Mouse (Mus musculus) limb, embryonic 14.5 days (tissue): ENCODE measurements at regions not wholly inside any gene's neighbourhood (a gene's known extent, or its start where the extent isn't known, plus 50 kb on each side); places are given as distances from the start of the nearest gene placed in this dataset.

ENCODE experiments used
- ATAC-seq: fragments of 200-750 bp; cut with Nextera tagmentation; 2 replicates; pipeline ENCODE4 v1.8.0; 2017; ENCODE audit warnings: low read depth, moderate number of reproducible peaks, moderate TSS enrichment; ENCODE audit not compliant: low FRiP score
- DNase-seq: peaks from one replicate; pipeline ENCODE4 v3.0.0-alpha.2; 2015; ENCODE audit warnings: low spot score
- H3K27ac ChIP-seq: fragments of 300-500 bp; sonication (generic); replicated peaks from 2 replicates; pipeline ENCODE4 v1.5.1; 2014; ENCODE audit warnings: low read depth, mild to moderate bottlenecking, low read length, moderate library complexity, mixed read lengths
- H3K27me3 ChIP-seq: fragments of 300-500 bp; sonication (generic); 2 replicates; pipeline ENCODE4 v1.6.1; 2014; ENCODE audit warnings: low read length, mixed read lengths; ENCODE audit not compliant: control insufficient read depth, insufficient read depth
- H3K36me3 ChIP-seq: fragments of 300-500 bp; sonication (generic); 2 replicates; pipeline ENCODE4 v1.6.1; 2014; ENCODE audit warnings: mild to moderate bottlenecking, low read length, moderate library complexity, mixed read lengths; ENCODE audit not compliant: control insufficient read depth, insufficient read depth
- H3K4me1 ChIP-seq: fragments of 300-500 bp; sonication (generic); 2 replicates; pipeline ENCODE4 v1.6.1; 2014; ENCODE audit warnings: antibody characterized with exemption, low read length, mixed read lengths; ENCODE audit not compliant: control insufficient read depth, insufficient read depth
- H3K4me2 ChIP-seq: fragments of 300-500 bp; sonication (generic); replicated peaks from 2 replicates; pipeline ENCODE4 v1.6.1; 2014; ENCODE audit warnings: low read depth, mild to moderate bottlenecking, low read length, moderate library complexity; ENCODE audit not compliant: severe bottlenecking
- H3K4me3 ChIP-seq: fragments of 300-500 bp; sonication (generic); replicated peaks from 2 replicates; pipeline ENCODE4 v1.5.1; 2014; ENCODE audit warnings: low read length
- H3K9ac ChIP-seq: fragments of 300-500 bp; sonication (generic); 2 replicates; pipeline ENCODE4 v1.6.1; 2014; ENCODE audit warnings: mild to moderate bottlenecking, low read depth, low read length, moderate library complexity; ENCODE audit not compliant: severe bottlenecking
- H3K9me3 ChIP-seq: fragments of 300-500 bp; sonication (generic); 2 replicates; pipeline ENCODE4 v1.6.1; 2016; ENCODE audit warnings: low read length; ENCODE audit not compliant: control insufficient read depth
- POLR2A ChIP-seq: fragments of 200-500 bp; IDR thresholded peaks from 2 replicates; pipeline ENCODE4 v1.8.0; 2012; ENCODE audit warnings: inconsistent platforms, mild to moderate bottlenecking, moderate library complexity, borderline replicate concordance; ENCODE audit not compliant: insufficient read depth, insufficient read length; ENCODE audit errors: extremely low read depth
- WGBS: fragments of 180-500 bp; shearing (Covaris S2); extraction: QIAGEN DNeasy Blood & Tissue Kit; methylation state at CpG from one replicate; pipeline ENCODE4 v1.1.7; 2014; 5-methylcytosine and 5-hydroxymethylcytosine counted together

GRCm38 (mm10) chr6:104974517-104974916 lies 481.9 kb downstream of the Cntn6 start:
- Histone ChIP-seq H3K4me2 (no peak overlapping the region), H3K36me3 (no peaks in the 10 kb centered on the region), H3K9ac (no peak overlapping the region), H3K4me3 (no peak overlapping the region), H3K27me3 (no peaks in the 10 kb centered on the region), H3K27ac (no peak overlapping the region), H3K9me3 (no peaks in the 10 kb centered on the region), H3K4me1 (no peaks in the 10 kb centered on the region)
- no peak for TF ChIP-seq POLR2A
- ATAC-seq (no peak), DNase-seq (no peak)

- H3K36me3 ChIP-seq = no peaks in the 10 kb centered on the region
- no peak overlapping the region for H3K9ac ChIP-seq
- ATAC-seq (no peak), DNase-seq (no peak)
- H3K27ac ChIP-seq = no peak overlapping the region
- no peaks in the 10 kb centered on the region for H3K27me3 ChIP-seq
- H3K4me2 ChIP-seq = no peak overlapping the region
- no peak for TF ChIP-seq POLR2A
- H3K9me3 ChIP-seq = no peaks in the 10 kb centered on the region
- no peak overlapping the region for H3K4me3 ChIP-seq
- H3K4me1 ChIP-seq = no peaks in the 10 kb centered on the region
- 60% methylated on average over 1 of the region's 1 CpGs for WGBS
These were observed 491.6 kb downstream of the Cntn6 start for GRCm38 (mm10) chr6:104984144-104984543.

GRCm38 (mm10) chr6:104989863-104990262 lies 497.3 kb downstream of the Cntn6 start:
- no peak for TF ChIP-seq POLR2A
- 80% methylated on average over 4 of the region's 4 CpGs for WGBS
- ATAC-seq (no peak), DNase-seq (no peak)
- no peak overlapping the region for H3K4me2 ChIP-seq
- no peak overlapping the region for H3K9ac ChIP-seq
- no peaks in the 10 kb centered on the region for H3K36me3 ChIP-seq
- no peaks in the 10 kb centered on the region for H3K4me1 ChIP-seq
- no peak overlapping the region for H3K27ac ChIP-seq
- no peak overlapping the region for H3K4me3 ChIP-seq
- no peaks in the 10 kb centered on the region for H3K9me3 ChIP-seq
- H3K27me3 ChIP-seq = no peaks in the 10 kb centered on the region

- Histone ChIP-seq H3K4me3 (no peak overlapping the region), H3K27me3 (no peaks in the 10 kb centered on the region), H3K4me1 (no peaks in the 10 kb centered on the region), H3K27ac (no peak overlapping the region), H3K9ac (no peak overlapping the region), H3K9me3 (no peaks in the 10 kb centered on the region), H3K4me2 (no peak overlapping the region), H3K36me3 (no peaks in the 10 kb centered on the region)
- TF ChIP-seq POLR2A = no peak
- ATAC-seq = no peak
- no peak for DNase-seq
- WGBS = 82% methylated on average over 2 of the region's 2 CpGs
These were observed 497.8 kb downstream of the Cntn6 start for GRCm38 (mm10) chr6:104990366-104990765.

- H3K36me3 ChIP-seq = no peaks in the 10 kb centered on the region
- no peak overlapping the region for H3K4me2 ChIP-seq
- no peak overlapping the region for H3K27ac ChIP-seq
- no peak for TF ChIP-seq POLR2A
- no peaks in the 10 kb centered on the region for H3K9me3 ChIP-seq
- no peak overlapping the region for H3K9ac ChIP-seq
- H3K4me1 ChIP-seq = no peaks in the 10 kb centered on the region
- DNase-seq (no peak), ATAC-seq (no peak)
- WGBS = 77% methylated on average over 1 of the region's 1 CpGs
- H3K27me3 ChIP-seq = no peaks in the 10 kb centered on the region
- H3K4me3 ChIP-seq = no peak overlapping the region
These were observed 507.0 kb downstream of the Cntn6 start for GRCm38 (mm10) chr6:104999601-105000000.

GRCm38 (mm10) chr6:105020672-105021071 lies 528.1 kb downstream of the Cntn6 start:
- Histone ChIP-seq H3K36me3 (no peaks in the 10 kb centered on the region), H3K4me2 (no peak overlapping the region), H3K4me1 (no peaks in the 10 kb centered on the region; the same call in 1 of the 2 replicates), H3K9ac (no peak overlapping the region), H3K27ac (no peak overlapping the region), H3K4me3 (no peak overlapping the region), H3K27me3 (no peaks in the 10 kb centered on the region), H3K9me3 (no peaks in the 10 kb centered on the region)
- WGBS = 33% methylated on average over 4 of the region's 4 CpGs
- TF ChIP-seq POLR2A = no peak
- DNase-seq (no peak), ATAC-seq (peak; percentile 30; the same call in 1 of the 2 replicates)
